Mouse (Mus musculus) brain, embryonic 14.5 days (tissue): ENCODE data around the gene Insrr. TPM values are rescaled to one million over a fixed set of nuclear protein-coding genes. Genes with fewer than 3 reads are reported as not detected.

Experiments
- DNase-seq: peaks from one replicate; pipeline ENCODE4 v3.0.0-alpha.2; 2011; ENCODE audit warnings: low read depth
- CTCF ChIP-seq: fragments of 200-500 bp; IDR thresholded peaks from 2 replicates; pipeline ENCODE4 v1.5.1; 2012; ENCODE audit warnings: inconsistent platforms, mild to moderate bottlenecking, moderate library complexity, borderline replicate concordance; ENCODE audit not compliant: insufficient read depth, insufficient read length; ENCODE audit errors: extremely low read depth
- POLR2A ChIP-seq: fragments of 200-500 bp; IDR thresholded peaks from 2 replicates; pipeline ENCODE4 v1.6.1; 2012; ENCODE audit warnings: mild to moderate bottlenecking, inconsistent platforms, borderline replicate concordance; ENCODE audit not compliant: poor library complexity, insufficient read depth, insufficient read length, severe bottlenecking; ENCODE audit errors: extremely low read depth
- polyA plus RNA-seq: library from polyadenylated mRNA; depleted of rRNA; stranded (reverse); fragments of >200 nt; gene quantifications from 2 replicates; pipeline ENCODE4 v1.2.3, GENCODE M21; 2012; rRNA removed

Gene Insrr
- polyA plus RNA-seq, result 1.5 and 1.7 TPM in 2 replicates

DNA sequence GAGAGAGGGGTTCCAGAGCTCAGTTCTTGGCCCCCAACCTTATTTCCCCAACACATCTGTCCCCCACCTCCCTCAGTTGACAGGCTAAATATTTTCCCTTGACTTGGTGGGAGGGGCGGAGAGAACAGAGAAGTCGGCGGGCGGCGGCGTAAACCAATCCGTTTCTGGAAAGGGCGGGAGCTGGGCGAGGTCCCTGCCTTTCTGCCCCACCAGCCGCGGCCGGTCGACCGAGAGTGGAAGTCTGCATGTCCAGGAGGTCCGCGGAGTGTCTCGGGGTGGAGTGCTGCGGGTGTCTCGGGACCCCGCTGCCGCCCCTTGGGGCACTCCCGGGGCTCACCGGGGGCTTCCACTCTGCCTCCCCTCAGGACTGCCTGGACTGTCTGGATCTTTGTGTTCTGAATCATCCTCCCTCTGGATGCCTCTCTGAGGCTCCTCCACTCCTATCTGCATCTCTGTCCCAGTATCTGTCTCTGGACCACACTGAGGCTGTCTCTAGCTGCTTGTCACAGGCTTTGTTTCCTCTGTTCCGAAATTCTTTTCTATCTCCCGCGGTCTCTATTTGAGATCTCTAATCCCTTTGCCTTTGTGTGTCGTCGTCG lies at the start of gene Insrr:
TSS of gene Insrr (plus strand) at position 216 of the 599 bp plus-strand sequence.
- TF ChIP-seq CTCF, result no peak
- no peak for TF ChIP-seq POLR2A
- DNase-seq, result no peak

DNA sequence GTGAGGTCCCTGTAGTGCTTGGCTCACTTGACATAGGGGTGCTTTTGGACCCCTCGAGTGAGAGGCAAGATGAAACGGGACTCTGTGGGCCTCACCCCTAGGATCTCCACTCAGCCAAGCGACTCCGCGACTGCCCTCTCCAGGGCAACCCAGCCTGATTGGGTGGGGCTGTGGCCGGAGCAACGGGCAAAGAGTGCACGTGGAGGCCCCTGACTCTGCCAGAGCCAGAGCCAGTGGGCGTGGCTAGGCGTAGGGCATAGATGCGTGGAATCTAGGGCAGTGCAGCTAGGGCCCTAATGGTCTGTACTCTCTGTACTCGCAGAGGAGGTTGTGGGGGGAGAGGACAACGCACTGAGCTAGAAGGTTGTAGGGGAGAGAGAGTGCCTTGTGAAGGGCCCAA lies 48.3 kb upstream of the Insrr start, which contains the start of gene Lrrc71:
TSS of gene Lrrc71 (minus strand) at position 195 of the 400 bp plus-strand sequence.
- DNase-seq, result no peak
- TF ChIP-seq CTCF (no peak), POLR2A (no peak)

DNA sequence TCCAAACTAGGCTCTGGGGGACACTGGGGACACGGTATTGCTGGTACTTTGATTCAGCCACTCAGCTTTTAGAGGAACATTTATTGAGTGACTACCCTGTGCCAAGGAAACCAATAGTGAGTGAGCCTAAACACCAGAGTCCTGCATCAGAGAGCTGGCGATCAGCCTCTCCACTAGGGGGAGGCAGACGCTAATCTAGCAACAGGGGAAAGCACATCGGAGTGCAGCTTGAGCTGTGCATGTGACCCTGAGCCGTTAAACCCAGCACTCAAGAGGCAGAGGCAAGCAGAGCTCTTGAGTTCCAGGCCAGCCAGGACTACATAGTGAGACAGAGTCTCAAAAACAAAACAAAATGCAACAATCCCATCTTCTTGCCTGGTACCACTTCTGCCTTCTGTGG lies 47.7 kb upstream of the Insrr start:
- DNase-seq, result peak; percentile 46

DNA sequence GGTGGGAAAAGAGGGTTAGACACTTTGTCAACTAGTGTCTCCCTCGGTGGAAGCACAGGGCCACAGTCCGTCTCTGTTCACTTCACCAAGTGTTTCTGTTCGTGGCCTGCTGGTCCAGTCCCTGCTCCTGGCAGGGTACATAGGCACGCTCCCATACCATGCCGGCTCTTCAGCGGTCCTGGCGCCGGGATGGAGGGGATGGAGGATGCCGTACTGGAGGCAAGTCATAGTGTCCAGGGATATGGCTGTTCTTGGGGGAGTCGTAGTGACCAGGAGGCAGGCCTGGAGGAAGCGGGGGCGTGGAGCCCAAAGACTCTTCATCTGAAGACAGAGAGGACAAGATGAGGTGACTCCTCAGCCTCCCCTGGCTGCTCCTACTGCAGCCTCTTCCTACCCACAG lies 46.8 kb upstream of the Insrr start:
- TF ChIP-seq CTCF, result no peak
- no peak for TF ChIP-seq POLR2A
- DNase-seq, result no peak

More for the DNA sequence above, 47.7 kb upstream of the Insrr start:
- TF ChIP-seq CTCF (peak; percentile 66), POLR2A (no peak)

DNA sequence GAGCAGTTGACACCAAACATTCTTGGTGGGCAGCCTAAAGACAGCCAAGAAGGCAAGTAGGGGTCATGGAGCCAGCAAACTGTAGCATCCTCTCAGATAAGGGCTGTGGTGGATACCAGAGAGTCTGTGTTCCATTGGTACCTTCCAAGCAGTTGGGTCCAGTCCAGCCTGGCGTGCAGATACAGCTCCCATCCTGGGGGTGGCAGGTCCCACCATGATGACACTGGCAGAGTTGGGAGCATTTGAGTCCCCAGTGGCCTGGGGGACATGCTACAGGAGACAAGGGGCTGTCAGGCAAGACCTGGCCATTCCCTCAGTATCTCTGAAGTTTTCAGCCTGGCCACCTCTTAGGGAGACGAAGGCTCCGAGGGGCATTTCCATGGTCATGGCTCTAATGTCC lies 44.2 kb upstream of the Insrr start:
- TF ChIP-seq CTCF (no peak), POLR2A (no peak)
- no peak for DNase-seq

DNA sequence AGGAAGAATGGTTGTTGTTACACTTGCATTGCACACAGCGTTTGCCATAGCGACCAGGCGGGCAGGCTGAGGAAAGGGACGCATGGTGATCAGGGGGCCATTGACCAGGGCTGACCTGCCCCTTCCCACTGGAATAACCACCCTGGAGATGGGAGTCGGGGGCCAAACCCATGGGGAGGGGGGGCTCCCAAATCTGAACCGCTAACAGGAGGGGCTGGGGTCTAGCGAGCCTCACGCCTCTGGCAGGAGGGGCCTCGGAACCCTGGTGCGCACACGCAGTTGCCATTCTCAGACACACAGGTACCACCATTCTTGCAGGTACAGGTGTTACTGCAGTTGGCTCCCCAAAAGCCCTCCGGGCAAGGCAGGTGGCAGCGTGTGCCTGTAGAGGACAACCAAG lies 42.9 kb upstream of the Insrr start:
- no peak for TF ChIP-seq POLR2A
- no peak for TF ChIP-seq CTCF
- DNase-seq, result no peak

DNA sequence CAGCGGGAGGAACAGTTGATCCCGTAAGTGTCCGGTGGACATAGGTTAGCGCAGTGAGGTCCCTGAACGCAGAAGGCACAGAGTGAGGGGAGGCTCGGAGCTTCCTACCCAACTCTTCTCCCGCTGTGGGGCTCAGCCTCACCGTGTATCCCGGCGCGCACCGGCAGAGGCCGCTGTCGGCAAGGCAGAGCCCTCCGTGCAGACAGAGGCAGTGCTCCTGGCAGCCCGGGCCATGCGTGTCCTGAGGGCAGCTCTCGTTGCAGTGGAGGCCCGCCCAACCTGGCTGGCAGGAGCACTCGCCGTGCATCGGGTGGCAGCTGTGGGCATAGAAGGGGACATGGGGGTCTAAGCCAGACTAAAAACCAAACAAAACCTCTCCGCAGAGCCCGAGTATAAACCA lies 40.8 kb upstream of the Insrr start:
- peak; percentile 97 for TF ChIP-seq CTCF
- no peak for TF ChIP-seq POLR2A
- peak; percentile 80 for DNase-seq

DNA sequence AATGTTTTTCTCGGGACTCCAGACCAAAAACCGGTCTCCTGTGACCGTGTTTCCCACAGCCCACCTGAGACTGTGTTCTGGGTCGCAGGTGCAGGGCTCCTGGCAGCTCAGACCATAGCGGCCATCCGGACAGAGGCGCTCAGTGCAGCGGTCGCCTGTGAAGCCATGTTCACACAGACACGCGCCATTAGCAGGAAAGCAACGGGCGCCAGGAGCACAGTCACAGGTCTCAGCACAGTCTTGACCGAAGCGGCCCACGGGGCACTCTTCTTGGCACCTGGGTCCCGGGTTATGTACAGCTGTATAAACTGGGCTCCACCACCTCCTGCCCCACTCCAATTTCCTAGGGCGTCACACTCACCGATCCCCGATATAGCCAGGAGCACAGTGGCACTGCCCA lies 40.3 kb upstream of the Insrr start:
- DNase-seq, result no peak
- TF ChIP-seq CTCF, result no peak
- TF ChIP-seq POLR2A, result no peak

DNA sequence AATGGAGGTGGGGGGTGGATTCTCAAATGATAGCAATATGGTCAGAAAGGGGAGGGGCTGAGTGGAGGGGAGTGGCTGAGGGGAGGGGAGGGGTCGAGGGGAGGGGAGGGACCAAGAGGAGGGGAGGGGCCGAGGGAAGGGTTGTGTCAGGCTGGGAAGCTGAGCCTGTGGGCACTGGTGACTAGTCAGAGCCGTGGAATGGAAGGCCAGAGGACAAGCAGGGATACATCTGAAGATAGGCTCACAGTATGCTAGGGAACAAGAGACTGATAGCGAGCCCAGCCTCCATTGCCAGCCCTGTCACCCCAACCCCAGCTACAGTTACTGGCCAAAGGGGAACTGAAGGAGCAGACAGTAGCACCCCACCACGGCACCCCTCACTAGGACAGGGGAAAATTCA lies 38.1 kb upstream of the Insrr start:
- TF ChIP-seq CTCF (no peak), POLR2A (no peak)
- DNase-seq, result no peak

DNA sequence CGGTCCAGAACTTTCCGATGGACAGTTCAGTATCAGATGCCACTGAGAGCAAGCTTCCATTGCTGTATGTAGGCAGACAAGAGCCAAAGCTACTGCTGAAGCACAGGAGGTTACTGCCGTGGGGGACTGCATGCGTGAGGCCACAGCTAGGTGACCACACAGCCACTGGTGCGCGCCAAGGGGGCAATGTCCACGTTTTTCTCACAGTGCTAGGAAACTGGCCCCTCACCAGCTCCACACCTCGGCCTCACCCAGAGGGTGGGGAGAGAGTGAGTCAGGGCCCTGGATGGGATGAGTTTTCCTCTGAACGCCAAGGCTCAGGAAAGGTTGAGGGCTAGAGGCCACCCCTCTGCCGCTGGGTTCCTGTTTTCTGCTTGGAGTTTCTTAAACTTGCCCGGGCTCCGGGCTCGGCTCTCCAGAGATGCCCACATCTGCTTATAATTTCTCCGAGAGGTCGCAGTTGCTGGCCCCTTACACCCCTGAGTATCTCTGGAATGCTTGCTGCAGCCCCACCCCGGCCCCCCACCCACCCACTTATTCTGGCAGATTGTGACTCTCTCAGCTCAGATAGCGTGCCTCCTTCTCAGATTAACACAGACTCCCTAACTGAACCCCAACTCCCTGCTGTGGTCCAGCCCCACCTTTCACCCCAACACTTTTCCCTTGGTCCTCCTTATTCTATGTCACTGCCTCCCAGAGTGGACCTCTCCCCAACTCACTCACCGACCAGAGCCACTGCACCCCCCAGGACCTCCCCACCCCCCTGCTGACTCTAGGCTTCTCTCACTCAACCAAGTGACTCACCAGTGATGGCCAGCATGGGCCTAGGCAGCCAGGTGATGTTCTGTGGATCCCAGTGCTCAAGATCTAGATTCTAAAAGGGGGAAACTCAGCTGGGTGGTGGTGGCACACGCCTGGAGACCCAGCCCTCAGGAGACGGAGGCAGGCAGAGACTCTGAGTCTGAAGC lies 35.1 kb upstream of the Insrr start:
- no peak for DNase-seq
- TF ChIP-seq CTCF (no peak), POLR2A (no peak)

DNA sequence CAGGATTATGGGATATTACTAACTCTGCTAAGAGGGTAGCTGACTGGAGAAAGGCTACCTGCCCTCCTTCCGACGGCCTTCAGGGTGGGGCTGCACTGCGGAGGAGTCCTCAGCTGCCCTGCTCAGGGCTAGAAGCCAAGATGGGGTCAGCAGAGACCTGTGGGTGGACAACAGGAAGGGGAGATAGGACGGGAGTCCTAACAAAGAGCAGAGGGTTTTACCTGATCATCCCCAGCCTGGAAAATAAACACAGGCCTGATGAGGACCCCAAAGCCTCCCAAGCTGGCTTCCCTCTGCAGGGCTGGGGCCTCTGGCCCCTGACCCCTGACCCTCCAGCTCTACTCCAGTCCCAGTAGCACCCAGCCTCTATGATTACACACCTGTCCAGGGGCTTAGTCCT lies 33.5 kb upstream of the Insrr start:
- no peak for TF ChIP-seq CTCF
- no peak for TF ChIP-seq POLR2A
- DNase-seq, result no peak
